Mouse (Mus musculus): ENCODE measurements around the gene Cd320. TPM values are rescaled to one million over a fixed set of nuclear protein-coding genes. Genes with fewer than 3 reads are reported as not detected.
"Not testable (repeated sequence)": the region's sequence is repeated elsewhere in the genome, so short reads cannot be mapped to it uniquely, and the experiment has no call there.

The Cd320 gene
- total RNA-seq (2022) = 10 to 100 TPM; 22.8 to 26.0 (median 25.1) TPM

- peak; percentile 90 to 93 for DNase-seq (ENCODE audit: low spot score in 2 of 2)
These were observed at the start of gene Cd320 for GRCm38 (mm10) chr17:33842966-33843795. TSS of gene Cd320 (plus strand) at chr17:33843091.

DNA sequence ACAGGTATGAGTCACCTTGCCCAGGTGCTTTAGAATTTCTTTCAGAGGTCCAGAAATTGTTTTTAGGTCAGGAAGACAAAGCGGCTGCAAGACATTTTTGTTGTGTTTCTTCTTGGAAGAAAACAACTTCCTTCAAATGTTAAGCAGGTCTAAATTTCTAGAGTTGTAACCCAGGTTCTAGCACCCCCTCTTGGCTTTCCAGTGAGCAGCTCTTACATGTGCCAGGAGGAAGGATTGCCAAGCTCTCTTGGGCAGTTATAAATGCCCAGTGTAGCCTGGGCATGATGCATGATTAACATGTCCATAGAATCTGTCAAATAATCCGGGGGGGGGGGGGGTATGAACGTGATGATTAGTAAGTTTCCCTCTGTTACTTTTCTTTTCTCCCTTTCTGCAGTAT lies 44.6 kb upstream of the Cd320 start:
- DNase-seq (ENCODE audit: low spot score in 2 of 2) = no peak

DNA sequence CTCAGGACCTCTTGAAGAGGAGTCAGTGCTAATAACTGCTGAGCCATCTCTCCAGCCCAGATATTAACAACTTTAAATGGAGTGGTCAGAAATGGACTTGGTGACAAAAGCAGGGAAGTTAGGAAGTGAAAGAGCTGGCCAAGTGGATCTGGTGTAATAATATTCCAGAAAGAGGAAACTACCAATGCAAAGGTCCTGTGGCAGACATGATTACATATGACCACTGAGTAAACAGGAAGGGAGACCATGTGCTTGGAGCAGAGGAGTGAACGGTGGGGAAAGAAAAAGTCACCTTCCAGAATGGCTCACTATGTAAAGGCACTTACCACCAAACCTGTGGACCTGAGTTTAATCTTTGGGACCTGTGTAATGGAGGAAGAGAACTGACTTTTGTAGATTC lies 43.6 kb upstream of the Cd320 start:
- DNase-seq (ENCODE audit: low spot score in 2 of 2) = no peak

GRCm38 (mm10) chr17:33802221-33802620 lies 40.7 kb upstream of the Cd320 start:
- DNase-seq (ENCODE audit: low spot score in 2 of 2) = no peak

DNA sequence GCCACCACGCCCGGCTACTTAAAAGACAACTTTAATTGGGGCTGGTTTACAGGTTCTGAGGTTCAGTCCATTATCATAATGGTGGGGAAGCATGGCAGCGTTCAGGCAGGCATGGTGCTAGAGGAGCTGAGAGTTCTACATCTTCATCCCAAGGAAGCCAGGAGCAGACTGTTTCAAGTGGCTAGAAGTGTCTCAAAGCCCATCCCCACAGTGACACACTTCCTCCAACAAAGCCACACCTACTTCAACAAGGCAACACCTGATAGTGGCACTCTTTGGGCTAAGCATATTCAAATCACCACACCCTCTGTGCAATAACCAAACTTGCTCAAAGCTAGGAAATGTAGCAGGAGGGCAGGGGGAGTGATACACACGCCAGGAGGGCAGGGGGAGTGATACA lies 38.7 kb upstream of the Cd320 start:
- no peak for DNase-seq (ENCODE audit: low spot score in 2 of 2)

- DNase-seq (ENCODE audit: low spot score in 2 of 2) = no peak
These were observed 38.1 kb upstream of the Cd320 start for GRCm38 (mm10) chr17:33804745-33805144.

DNA sequence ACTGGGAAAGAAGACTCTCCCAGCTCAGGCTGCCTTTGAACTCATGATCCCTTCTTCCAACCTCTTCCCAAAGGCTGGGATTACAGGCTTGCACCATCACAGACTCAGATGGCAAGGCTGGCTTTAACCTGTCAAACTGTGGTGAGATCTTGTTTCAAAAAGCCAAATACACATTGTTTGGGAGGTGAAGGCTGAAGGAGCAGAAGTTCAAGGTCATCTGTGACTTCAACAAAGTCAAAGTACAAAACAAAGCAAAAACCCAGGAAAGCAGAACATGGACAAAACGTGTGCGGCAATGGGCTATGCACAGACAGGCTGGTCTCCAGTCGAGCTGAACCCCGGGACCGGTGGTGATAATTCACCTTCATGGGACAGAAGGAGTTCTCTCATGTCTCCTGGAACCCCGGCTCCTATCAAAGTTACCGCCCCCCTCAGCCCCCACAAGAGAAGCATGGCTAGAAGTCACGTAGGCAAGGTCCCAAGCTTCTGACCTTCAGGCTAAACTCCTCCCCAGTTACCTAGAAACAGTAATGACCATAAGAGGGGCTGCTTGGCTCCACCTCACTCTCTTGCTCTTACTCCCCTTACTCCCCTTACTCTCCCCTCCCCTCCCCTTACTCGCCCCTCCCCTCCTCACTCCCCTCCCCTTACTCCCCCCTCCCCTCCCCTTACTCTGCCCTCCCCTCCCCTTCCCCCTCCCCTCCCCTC lies 35.6 kb upstream of the Cd320 start:
- DNase-seq (ENCODE audit: low spot score in 2 of 2) = no peak

DNA sequence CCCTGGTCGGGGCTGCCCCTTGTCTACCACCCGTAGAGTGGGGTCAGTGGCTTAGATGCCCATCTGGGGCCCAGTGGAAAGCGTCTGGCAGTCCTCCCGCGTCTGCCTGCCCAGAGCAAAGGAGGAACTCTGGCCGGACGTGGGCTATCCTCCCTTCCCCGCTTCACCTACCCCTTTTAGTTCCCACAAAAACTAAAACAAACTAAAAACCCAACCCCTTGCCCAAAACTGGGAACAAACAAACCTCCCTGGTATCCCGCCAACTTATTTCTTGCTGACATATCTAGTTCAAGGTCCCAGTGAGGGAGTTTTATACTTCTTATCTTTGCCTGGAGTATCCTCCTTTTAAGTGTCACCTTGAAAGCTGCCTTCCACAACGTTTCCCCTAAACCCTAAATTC lies 34.7 kb upstream of the Cd320 start:
- no peak for DNase-seq (ENCODE audit: low spot score in 2 of 2)

- DNase-seq (ENCODE audit: low spot score in 2 of 2) = peak; percentile 88 to 93
These were observed 32.4 kb upstream of the Cd320 start, which contains the start of gene Kank3 for GRCm38 (mm10) chr17:33810334-33811141. TSS of gene Kank3 (plus strand) at chr17:33810519.

DNA sequence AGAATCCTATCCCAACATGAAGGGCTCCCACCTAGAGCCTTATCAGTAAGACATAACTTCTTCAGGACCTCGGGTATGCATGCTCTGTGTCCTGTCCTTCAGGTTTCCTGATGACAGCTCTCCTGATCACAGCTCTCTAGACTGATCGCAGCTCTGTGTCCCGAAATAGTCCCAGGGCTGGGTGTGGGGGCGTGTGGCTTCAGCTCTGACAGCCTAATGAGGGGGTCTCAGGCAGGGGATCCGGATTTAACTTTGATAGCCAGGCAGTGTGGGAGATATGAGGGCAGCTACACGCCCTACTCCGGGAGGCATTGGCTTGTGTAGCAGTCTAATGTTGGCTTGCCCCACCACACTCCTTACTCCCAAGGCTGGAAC lies 31.8 kb upstream of the Cd320 start:
- no peak for DNase-seq (ENCODE audit: low spot score in 2 of 2)

- DNase-seq (ENCODE audit: low spot score in 2 of 2) = no peak
These were observed 30.4 kb upstream of the Cd320 start for GRCm38 (mm10) chr17:33812475-33812874.

- no peak for DNase-seq (ENCODE audit: low spot score in 2 of 2)
These were observed 29.9 kb upstream of the Cd320 start for GRCm38 (mm10) chr17:33812990-33813389.

DNA sequence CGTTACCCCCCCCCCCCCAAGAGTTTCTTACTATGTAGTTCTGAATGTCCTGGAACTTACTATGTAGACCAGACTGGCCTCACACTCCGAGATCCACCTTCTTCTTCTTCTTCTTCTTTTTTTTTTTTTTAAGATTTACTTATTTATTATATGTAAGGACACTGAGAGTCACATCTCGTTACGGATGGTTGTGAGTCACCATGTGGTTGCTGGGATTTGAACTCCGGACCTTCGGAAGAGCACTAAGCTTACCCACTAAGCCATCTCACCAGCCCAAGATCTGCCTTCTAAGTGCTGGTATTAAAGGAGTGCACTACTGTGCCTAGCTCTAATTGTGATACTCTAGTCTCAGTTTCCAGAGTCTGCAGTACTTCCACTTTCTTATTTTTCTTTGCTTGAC lies 27.5 kb upstream of the Cd320 start:
- DNase-seq (ENCODE audit: low spot score in 2 of 2) = no peak

DNA sequence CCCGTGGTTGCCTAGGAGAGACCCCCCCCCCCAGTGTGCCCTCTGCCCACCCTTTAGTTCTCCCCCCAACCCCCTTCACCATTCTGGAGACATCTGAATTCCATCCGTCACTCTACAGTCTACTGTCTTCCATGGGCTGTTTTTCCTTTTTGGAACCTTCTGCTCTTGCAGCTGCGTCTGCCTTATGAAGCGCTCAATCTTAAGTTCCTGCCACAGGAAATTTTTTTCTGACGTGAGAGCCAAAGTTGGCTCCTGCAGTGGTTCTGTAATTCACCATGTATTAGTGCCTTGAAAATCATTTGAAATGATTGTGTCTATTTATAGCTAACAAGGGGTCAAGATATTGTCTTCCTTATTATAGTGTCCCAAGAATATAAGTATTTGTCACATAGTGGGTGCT lies 26.3 kb upstream of the Cd320 start:
- DNase-seq (ENCODE audit: low spot score in 2 of 2) = no peak

- peak; percentile 83 to 89 for DNase-seq (ENCODE audit: low spot score in 2 of 2)
These were observed 25.5 kb upstream of the Cd320 start for GRCm38 (mm10) chr17:33817184-33817968.

- no peak for DNase-seq (ENCODE audit: low spot score in 2 of 2)
These were observed 24.8 kb upstream of the Cd320 start for GRCm38 (mm10) chr17:33817969-33818643.

DNA sequence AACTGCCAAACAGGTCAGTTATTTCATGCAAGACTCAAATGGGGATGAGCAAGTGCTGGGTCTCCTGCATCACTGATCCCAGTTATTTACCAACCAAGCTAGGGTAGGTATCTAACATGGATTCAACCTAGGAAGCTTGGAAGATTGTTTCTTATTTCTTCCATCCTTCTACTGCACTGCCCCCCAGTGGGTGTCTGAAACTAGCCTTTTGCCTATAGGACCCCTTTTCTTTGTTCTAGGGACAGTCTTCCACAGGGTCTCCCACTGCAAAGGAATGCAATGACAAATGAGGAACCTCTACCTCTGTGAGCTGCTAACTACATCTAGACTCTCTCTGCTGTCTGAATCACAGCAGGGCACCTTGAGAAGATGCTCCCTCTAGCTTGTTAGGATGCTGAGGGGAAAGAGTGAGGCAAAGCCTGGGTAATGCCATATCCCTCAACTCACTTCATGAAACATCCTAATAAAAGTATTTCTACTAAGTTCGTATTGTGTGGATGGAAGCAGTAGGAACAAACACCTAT lies 20.4 kb upstream of the Cd320 start:
- no peak for DNase-seq (ENCODE audit: low spot score in 2 of 2)

DNA sequence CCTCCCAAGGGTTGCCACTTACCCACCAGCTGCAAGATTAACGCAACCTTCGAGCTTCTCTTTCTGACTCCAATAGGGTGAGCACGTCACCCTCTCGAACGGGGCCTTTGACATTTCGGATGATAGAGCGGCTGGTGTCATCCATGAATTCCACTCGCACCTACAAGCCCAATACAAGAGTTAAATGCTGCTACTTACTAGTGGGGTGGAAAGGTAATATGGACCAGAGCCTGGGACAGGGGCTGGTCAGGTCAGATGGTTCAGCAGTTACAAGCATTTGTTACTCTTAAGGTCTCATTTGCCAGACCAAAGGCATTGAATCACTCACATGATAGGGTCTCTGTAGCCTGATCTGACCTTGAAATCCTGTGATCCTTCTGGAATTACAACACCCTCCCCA lies 19.7 kb upstream of the Cd320 start:
- not testable (repeated sequence) for DNase-seq (ENCODE audit: low spot score in 2 of 2)

DNA sequence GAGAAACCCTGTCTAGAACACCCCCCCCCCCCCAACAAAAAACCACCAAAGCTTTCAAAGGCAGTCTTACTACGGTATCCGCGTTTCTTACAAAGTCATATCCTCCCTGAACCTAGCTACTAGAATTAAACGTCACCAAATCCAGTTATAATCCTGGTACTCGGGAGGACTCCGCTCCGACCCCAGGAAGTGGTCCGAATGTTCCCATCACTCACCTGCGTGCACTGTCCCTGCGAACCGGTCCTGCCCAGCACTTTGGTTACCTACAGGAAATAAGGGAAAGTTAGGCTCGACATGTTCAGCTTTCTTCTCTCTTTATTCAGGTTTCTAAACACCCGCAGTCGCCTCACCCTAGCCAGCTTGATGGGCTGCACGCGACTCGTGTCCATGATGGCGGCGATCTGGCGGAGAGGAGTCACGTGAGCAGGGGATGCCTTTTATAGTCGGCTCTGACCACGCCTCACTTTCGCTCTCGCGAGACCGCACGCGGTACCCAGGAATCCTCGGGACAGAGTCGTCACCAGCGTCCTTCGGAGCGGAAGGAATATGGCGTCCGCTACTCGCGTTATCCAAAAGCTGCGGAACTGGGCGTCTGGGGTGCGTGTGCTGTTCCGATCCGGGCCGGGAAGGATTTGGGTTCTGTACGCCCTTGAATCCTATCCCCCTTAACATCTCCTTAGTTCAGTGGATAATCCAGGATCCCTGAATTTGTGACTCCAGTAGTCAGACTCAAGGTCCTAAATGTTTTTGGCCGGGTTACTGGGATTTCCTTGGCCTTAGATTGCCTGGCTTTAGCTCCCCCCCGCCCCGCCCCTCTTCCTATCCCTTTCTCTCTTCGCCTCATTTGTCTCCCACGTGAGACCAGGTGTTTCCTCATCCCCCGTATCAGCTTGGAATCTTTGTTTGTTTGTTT lies 18.6 kb upstream of the Cd320 start, which contains the start of the genes Rps28 and Ndufa7:
TSS of gene Rps28 (minus strand) at position 479 of the 913 bp plus-strand sequence.
TSS of gene Ndufa7 (plus strand) at position 489 of the 913 bp plus-strand sequence.
- DNase-seq (ENCODE audit: low spot score in 2 of 2) = peak; percentile 97 to 99
